Mouse (Mus musculus) neural tube, embryonic 11.5 days (tissue): ENCODE results near the gene Thpo. TPM values are rescaled to one million over a fixed set of nuclear protein-coding genes. Genes with fewer than 3 reads are reported as not detected.

Experiments
- polyA plus RNA-seq: library from polyadenylated mRNA; unstranded; fragments of >200 nt; fragmentation: Nextera tagmentation; extraction: Ambion mirVana; gene quantifications from 2 replicates; pipeline ENCODE4 v1.2.1, GENCODE M21; 2014

Thpo gene
- polyA plus RNA-seq, 1 experiment from 2014 or later = 1.0 TPM

Other genes with a start within 250 kb of the Thpo start
- 130 and 137 TPM in 2 replicates for gene Eif2b5, start 235.7 kb downstream of the Thpo start, polyA plus RNA-seq
- 58.1 and 62.7 TPM in 2 replicates for gene Dvl3, start 217.5 kb downstream of the Thpo start, polyA plus RNA-seq
- gene Ap2m1, start 199.0 kb downstream of the Thpo start, polyA plus RNA-seq = 886 and 907 TPM in 2 replicates
- gene Abcf3, start 185.9 kb downstream of the Thpo start, polyA plus RNA-seq = 59.5 and 61.3 TPM in 2 replicates
- 3.8 and 4.3 TPM in 2 replicates for gene Vwa5b2, start 145.0 kb downstream of the Thpo start, polyA plus RNA-seq
- gene Eef1akmt4, start 122.9 kb downstream of the Thpo start, polyA plus RNA-seq = 32.2 and 34.4 TPM in 2 replicates
- gene Gm49333, start 122.9 kb downstream of the Thpo start, polyA plus RNA-seq = not detected in 2 replicates
- gene Alg3, start 122.8 kb downstream of the Thpo start, polyA plus RNA-seq = 58.6 and 61.3 TPM in 2 replicates
- 4.1 and 4.4 TPM in 2 replicates for gene Camk2n2, start 113.2 kb downstream of the Thpo start, polyA plus RNA-seq
- 2.2 and 4.6 TPM in 2 replicates for gene Ece2, start 104.7 kb downstream of the Thpo start, polyA plus RNA-seq
- gene Psmd2, start 82.9 kb downstream of the Thpo start, polyA plus RNA-seq = 490 and 517 TPM in 2 replicates
- gene Eif4g1, start 66.2 kb downstream of the Thpo start, polyA plus RNA-seq = 164 and 165 TPM in 2 replicates
- 11.6 and 17.8 TPM in 2 replicates for gene Fam131a, start 41.3 kb downstream of the Thpo start, polyA plus RNA-seq
- gene Polr2h, start 16.8 kb downstream of the Thpo start, polyA plus RNA-seq = 121 and 125 TPM in 2 replicates
- gene Clcn2, start 16.8 kb downstream of the Thpo start, polyA plus RNA-seq = 22.0 and 26.4 TPM in 2 replicates
- gene Chrd, start 1.4 kb downstream of the Thpo start, polyA plus RNA-seq = 3.7 and 5.2 TPM in 2 replicates